Mouse (Mus musculus): ENCODE data around the gene Gas6.

Gas6 gene

GRCm38 (mm10) chr8:13493858-13494631, at the start of gene Gas6:
Gene Gas6, minus strand, starts transcription at chr8:13494490.
- peak; percentile 26 for DNase-seq (ENCODE audit: low read depth, low spot score)

GRCm38 (mm10) chr8:13541526-13541925, 47.2 kb upstream of the Gas6 start:
- no peak for DNase-seq (ENCODE audit: low read depth, low spot score)

- DNase-seq (ENCODE audit: low read depth, low spot score): no peak
Observed at GRCm38 (mm10) chr8:13540122-13540521, 45.8 kb upstream of the Gas6 start.

GRCm38 (mm10) chr8:13538821-13539220, 44.5 kb upstream of the Gas6 start:
- DNase-seq (ENCODE audit: low read depth, low spot score): no peak

GRCm38 (mm10) chr8:13537102-13537501, 42.8 kb upstream of the Gas6 start:
- no peak for DNase-seq (ENCODE audit: low read depth, low spot score)

- no peak for DNase-seq (ENCODE audit: low read depth, low spot score)
Observed at GRCm38 (mm10) chr8:13533123-13533522, 38.8 kb upstream of the Gas6 start.

GRCm38 (mm10) chr8:13531602-13532171, 37.4 kb upstream of the Gas6 start:
- DNase-seq (ENCODE audit: low read depth, low spot score): no peak

GRCm38 (mm10) chr8:13530941-13531340, 36.7 kb upstream of the Gas6 start:
- DNase-seq (ENCODE audit: low read depth, low spot score): peak; percentile 14

- no peak for DNase-seq (ENCODE audit: low read depth, low spot score)
Observed at GRCm38 (mm10) chr8:13530401-13530800, 36.1 kb upstream of the Gas6 start.

- DNase-seq (ENCODE audit: low read depth, low spot score): no peak
Observed at GRCm38 (mm10) chr8:13529891-13530316, 35.6 kb upstream of the Gas6 start.

- no peak for DNase-seq (ENCODE audit: low read depth, low spot score)
Observed at GRCm38 (mm10) chr8:13529011-13529840, 34.9 kb upstream of the Gas6 start.

GRCm38 (mm10) chr8:13521392-13521791, 27.1 kb upstream of the Gas6 start:
- DNase-seq (ENCODE audit: low read depth, low spot score): no peak

GRCm38 (mm10) chr8:13520349-13520748, 26.1 kb upstream of the Gas6 start:
- DNase-seq (ENCODE audit: low read depth, low spot score): no peak

GRCm38 (mm10) chr8:13519503-13519902, 25.2 kb upstream of the Gas6 start:
- no peak for DNase-seq (ENCODE audit: low read depth, low spot score)

GRCm38 (mm10) chr8:13517284-13517781, 23.0 kb upstream of the Gas6 start:
- DNase-seq (ENCODE audit: low read depth, low spot score): no peak

- DNase-seq (ENCODE audit: low read depth, low spot score): no peak
Observed at GRCm38 (mm10) chr8:13516728-13517127, 22.4 kb upstream of the Gas6 start.

GRCm38 (mm10) chr8:13516011-13516442, 21.7 kb upstream of the Gas6 start:
- DNase-seq (ENCODE audit: low read depth, low spot score): no peak

- no peak for DNase-seq (ENCODE audit: low read depth, low spot score)
Observed at GRCm38 (mm10) chr8:13513556-13514370, 19.5 kb upstream of the Gas6 start.

- DNase-seq (ENCODE audit: low read depth, low spot score): no peak
Observed at GRCm38 (mm10) chr8:13512677-13513076, 18.4 kb upstream of the Gas6 start.

- DNase-seq (ENCODE audit: low read depth, low spot score): no peak
Observed at GRCm38 (mm10) chr8:13512016-13512415, 17.7 kb upstream of the Gas6 start.

GRCm38 (mm10) chr8:13507284-13507937, 13.1 kb upstream of the Gas6 start:
- no peak for DNase-seq (ENCODE audit: low read depth, low spot score)

All from embryo, embryonic 11.5 days (tissue).